Mouse (Mus musculus) lung, postnatal 0 days (tissue): ENCODE data around the gene Tjp3. TPM values are rescaled to one million over a fixed set of nuclear protein-coding genes. Genes with fewer than 3 reads are reported as not detected.

Experiments used
- ATAC-seq: fragments of 200-750 bp; cut with Nextera tagmentation; 2 replicates; pipeline ENCODE4 v1.8.0; 2017; ENCODE audit warnings: moderate library complexity
- DNase-seq: peaks from one replicate; pipeline ENCODE4 v3.0.0-alpha.2; 2016; ENCODE audit warnings: low spot score
- H3K27ac ChIP-seq: fragments of 300-500 bp; sonication (generic); 2 replicates; pipeline ENCODE4 v1.5.1; 2014; ENCODE audit warnings: antibody characterized with exemption, mild to moderate bottlenecking, low read length, mixed read lengths
- H3K27me3 ChIP-seq: fragments of 300-500 bp; sonication (generic); replicated peaks from 2 replicates; pipeline ENCODE4 v1.6.1; 2014; ENCODE audit warnings: low read length, mixed read lengths; ENCODE audit not compliant: insufficient read depth
- H3K36me3 ChIP-seq: fragments of 300-500 bp; sonication (generic); 2 replicates; pipeline ENCODE4 v1.6.1; 2014; ENCODE audit warnings: low read length, mixed read lengths; ENCODE audit not compliant: insufficient read depth
- H3K4me1 ChIP-seq: fragments of 300-500 bp; sonication (generic); 2 replicates; pipeline ENCODE4 v1.6.1; 2014; ENCODE audit warnings: antibody characterized with exemption, low read depth, low read length, mixed read lengths; ENCODE audit not compliant: insufficient read depth
- H3K4me2 ChIP-seq: fragments of 300-500 bp; sonication (generic); replicated peaks from 2 replicates; pipeline ENCODE4 v1.6.1; 2014; ENCODE audit warnings: low read depth, mild to moderate bottlenecking, low read length, moderate library complexity, mixed read lengths
- H3K4me3 ChIP-seq: fragments of 300-500 bp; sonication (generic); 2 replicates; pipeline ENCODE4 v1.5.1; 2014; ENCODE audit warnings: low read depth, low read length
- H3K9ac ChIP-seq: fragments of 300-500 bp; sonication (generic); replicated peaks from 2 replicates; pipeline ENCODE4 v1.6.1; 2014; ENCODE audit warnings: low read depth, mild to moderate bottlenecking
- H3K9me3 ChIP-seq: fragments of 300-500 bp; sonication (generic); 2 replicates; pipeline ENCODE4 v1.6.1; 2016; ENCODE audit warnings: low read length, mixed read lengths
- CTCF ChIP-seq: IDR thresholded peaks from 2 replicates; pipeline ENCODE4 v1.5.1; 2016; ENCODE audit warnings: antibody characterized with exemption, mild to moderate bottlenecking
- EP300 ChIP-seq: IDR thresholded peaks from 2 replicates; pipeline ENCODE4 v1.6.1; 2016; ENCODE audit warnings: antibody characterized with exemption, mild to moderate bottlenecking, control low read depth
- WGBS: fragments of 180-500 bp; shearing (Covaris S2); extraction: QIAGEN DNeasy Blood & Tissue Kit; methylation state at CpG from one replicate; pipeline ENCODE4 v1.1.7; 2014; 5-methylcytosine and 5-hydroxymethylcytosine counted together
- polyA plus RNA-seq: library from polyadenylated mRNA; unstranded; fragments of >200 nt; fragmentation: Nextera tagmentation; extraction: Ambion mirVana; gene quantifications from 2 replicates; pipeline ENCODE4 v1.2.1, GENCODE M21; 2015

Tjp3 gene
- polyA plus RNA-seq, 1 experiment from 2014 or later = 24.1 TPM

DNA sequence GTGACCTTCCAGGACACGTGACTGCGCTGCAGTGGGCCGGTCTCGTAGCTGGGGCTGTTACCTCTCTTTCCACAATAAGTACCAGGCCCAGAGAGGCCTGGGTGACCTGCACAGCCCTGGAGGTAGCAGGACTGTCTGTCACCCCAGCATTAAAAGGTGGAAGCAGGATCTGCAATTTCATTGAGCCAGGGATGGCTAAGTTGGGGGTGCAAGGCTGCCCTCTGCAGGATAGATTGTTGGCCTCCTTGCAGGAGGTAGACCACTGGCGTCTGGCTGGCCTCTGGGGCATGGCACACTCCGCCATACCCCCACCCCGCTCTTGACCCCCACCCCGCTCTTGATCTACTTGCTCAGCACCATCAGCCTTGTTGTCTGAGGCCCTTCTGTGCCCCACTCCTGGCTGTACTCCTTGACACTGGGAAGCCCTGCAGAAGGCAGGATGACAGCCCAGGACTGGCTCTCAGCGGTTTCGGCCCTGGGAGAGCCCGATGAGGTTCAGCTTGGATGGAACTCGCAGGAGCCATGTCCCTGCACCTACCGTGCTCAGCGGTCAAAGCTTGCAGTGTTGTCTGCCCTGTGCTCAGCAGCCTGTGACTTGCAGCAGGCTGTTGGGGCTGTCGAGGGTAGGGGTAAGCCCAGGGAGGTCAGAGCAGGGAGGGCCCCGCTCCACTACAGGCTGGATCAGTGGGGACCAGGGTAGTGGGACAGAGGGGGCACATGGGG is 25.1 kb upstream of the Tjp3 start:
- Histone ChIP-seq H3K36me3 (peaks cover 10% of the 10 kb centered on the region; the same call in 1 of the 2 replicates), H3K4me2 (peak overlapping the region; percentile 61), H3K9ac (no peak overlapping the region; the same call in 1 of the 2 replicates), H3K27me3 (no peaks in the 10 kb centered on the region), H3K27ac (0 out of 2 replicates have a peak overlapping the region, but pooled peaks have one; percentile 20), H3K4me3 (0 out of 2 replicates have a peak overlapping the region, but pooled peaks have one; percentile 17), H3K9me3 (no peaks in the 10 kb centered on the region), H3K4me1 (peaks cover 10% of the 10 kb centered on the region; the same call in 1 of the 2 replicates)
- DNase-seq (peak; percentile 54), ATAC-seq (no peak)
- 49% methylated on average over 15 of the region's 16 CpGs for WGBS
- TF ChIP-seq CTCF = peak; percentile 68
- TF ChIP-seq EP300 = no peak

DNA sequence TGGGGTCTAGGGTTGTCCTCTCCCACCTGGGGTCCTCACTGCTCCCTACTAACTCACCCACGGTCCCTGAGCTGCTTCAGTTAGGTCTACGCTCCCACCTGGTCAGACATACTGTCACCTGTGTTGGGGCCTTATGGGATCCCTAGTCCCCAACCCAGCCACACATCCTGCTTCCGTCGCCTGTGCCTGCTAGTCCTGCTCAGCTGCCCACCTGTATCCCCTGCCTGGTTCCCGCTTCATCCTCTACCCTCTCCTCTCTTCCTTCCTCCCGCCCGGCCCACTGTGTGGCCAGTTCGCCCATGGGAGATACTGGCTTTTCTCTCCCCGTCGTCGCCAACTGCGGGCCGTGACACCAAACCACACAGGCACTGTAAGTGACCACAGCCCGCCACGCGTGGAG is 24.2 kb upstream of the Tjp3 start:
- ATAC-seq (no peak), DNase-seq (no peak)
- TF ChIP-seq EP300 = no peak
- TF ChIP-seq CTCF = no peak
- no peaks in the 10 kb centered on the region for H3K9me3 ChIP-seq
- no peak overlapping the region for H3K4me2 ChIP-seq
- H3K4me3 ChIP-seq = no peak overlapping the region
- H3K27me3 ChIP-seq = no peaks in the 10 kb centered on the region
- WGBS = 89% methylated on average over 16 of the region's 16 CpGs
- H3K27ac ChIP-seq = no peak overlapping the region
- H3K9ac ChIP-seq = no peak overlapping the region
- peaks cover 13% of the 10 kb centered on the region for H3K36me3 ChIP-seq
- peaks cover 10% of the 10 kb centered on the region; the same call in 1 of the 2 replicates for H3K4me1 ChIP-seq

DNA sequence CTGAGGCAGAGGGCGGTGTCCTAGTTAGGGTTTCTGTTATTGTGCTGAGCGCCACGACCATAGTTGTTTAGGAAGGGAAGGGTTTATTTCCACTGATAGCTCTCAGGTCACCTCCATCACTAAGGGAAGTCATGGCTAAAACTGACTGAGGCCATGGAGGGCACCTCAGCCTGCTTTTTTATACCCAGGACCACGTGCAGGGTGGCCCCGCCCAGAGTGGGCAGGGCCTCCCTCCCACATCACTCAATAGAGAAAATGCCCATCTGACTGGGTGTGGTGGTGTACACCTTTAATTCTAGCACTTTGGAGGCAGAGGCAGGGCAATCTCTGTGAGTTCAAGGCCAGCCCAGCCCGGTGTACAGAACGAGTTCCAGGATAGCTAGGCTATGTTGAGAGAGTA is 22.8 kb upstream of the Tjp3 start:
- 79% methylated on average over 7 of the region's 7 CpGs for WGBS

DNA sequence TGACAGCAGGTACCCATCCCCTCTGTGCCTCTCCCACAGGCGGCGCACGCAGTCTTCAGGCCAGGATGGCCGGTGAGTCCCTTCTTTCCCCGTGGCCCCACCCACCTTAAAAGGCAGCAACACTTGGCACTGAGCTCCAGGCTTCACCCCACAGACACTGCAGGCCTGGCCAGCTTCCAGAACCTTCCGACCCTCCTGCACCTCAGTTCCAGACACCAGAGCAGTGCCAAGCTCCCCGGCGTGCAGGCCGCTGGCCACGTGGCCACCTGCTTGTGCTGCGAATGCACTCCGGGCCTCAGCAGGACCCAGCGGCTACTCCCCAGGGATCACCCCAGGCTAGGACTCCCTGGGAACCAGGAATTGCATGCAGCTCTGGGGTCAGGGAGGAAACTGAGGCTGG is 22.2 kb upstream of the Tjp3 start:
- TF ChIP-seq EP300 = no peak
- no peak for TF ChIP-seq CTCF
- Histone ChIP-seq H3K4me2 (no peak overlapping the region), H3K27ac (no peak overlapping the region), H3K36me3 (peaks cover 19% of the 10 kb centered on the region), H3K9me3 (no peaks in the 10 kb centered on the region), H3K27me3 (no peaks in the 10 kb centered on the region), H3K9ac (no peak overlapping the region), H3K4me3 (no peak overlapping the region), H3K4me1 (no peaks in the 10 kb centered on the region)
- DNase-seq = no peak
- ATAC-seq = no peak
- 90% methylated on average over 13 of the region's 13 CpGs for WGBS

More for the DNA sequence above, 22.8 kb upstream of the Tjp3 start:
- Histone ChIP-seq H3K9ac (no peak overlapping the region), H3K27me3 (no peaks in the 10 kb centered on the region), H3K36me3 (peaks cover 14% of the 10 kb centered on the region), H3K4me1 (peaks cover 2% of the 10 kb centered on the region; the same call in 1 of the 2 replicates), H3K4me2 (no peak overlapping the region), H3K9me3 (no peaks in the 10 kb centered on the region), H3K4me3 (no peak overlapping the region), H3K27ac (no peak overlapping the region)
- DNase-seq (no peak), ATAC-seq (no peak)
- no peak for TF ChIP-seq EP300
- TF ChIP-seq CTCF = no peak

DNA sequence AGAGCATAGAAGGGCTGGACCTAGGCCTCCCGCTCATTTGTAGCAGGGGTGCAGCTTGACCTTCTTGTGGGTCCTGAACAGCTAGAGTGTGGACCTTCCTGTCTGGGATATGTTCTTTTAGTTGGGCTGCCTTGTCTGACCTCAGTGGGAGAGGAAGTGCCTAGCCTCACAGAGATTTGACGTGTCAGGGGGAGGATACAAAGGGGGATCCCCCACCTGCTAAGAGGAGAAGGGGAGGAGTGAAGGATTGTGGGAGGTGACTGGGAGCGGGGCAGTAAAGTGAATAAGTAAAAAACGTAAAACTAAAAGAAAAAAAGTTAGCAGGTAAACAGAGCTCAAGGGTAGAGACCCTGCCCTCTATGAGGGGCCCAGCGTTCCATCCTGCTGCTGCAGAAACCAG is 18.2 kb upstream of the Tjp3 start:
- H3K27me3 ChIP-seq = no peaks in the 10 kb centered on the region
- no peak for ATAC-seq
- H3K9ac ChIP-seq = no peak overlapping the region
- no peaks in the 10 kb centered on the region for H3K9me3 ChIP-seq
- no peaks in the 10 kb centered on the region for H3K4me1 ChIP-seq
- no peak for DNase-seq
- no peak overlapping the region for H3K27ac ChIP-seq
- TF ChIP-seq CTCF (no peak), EP300 (no peak)
- H3K4me2 ChIP-seq = no peak overlapping the region
- H3K36me3 ChIP-seq = peaks cover 43% of the 10 kb centered on the region
- WGBS = 73% methylated on average over 5 of the region's 5 CpGs
- no peak overlapping the region for H3K4me3 ChIP-seq

DNA sequence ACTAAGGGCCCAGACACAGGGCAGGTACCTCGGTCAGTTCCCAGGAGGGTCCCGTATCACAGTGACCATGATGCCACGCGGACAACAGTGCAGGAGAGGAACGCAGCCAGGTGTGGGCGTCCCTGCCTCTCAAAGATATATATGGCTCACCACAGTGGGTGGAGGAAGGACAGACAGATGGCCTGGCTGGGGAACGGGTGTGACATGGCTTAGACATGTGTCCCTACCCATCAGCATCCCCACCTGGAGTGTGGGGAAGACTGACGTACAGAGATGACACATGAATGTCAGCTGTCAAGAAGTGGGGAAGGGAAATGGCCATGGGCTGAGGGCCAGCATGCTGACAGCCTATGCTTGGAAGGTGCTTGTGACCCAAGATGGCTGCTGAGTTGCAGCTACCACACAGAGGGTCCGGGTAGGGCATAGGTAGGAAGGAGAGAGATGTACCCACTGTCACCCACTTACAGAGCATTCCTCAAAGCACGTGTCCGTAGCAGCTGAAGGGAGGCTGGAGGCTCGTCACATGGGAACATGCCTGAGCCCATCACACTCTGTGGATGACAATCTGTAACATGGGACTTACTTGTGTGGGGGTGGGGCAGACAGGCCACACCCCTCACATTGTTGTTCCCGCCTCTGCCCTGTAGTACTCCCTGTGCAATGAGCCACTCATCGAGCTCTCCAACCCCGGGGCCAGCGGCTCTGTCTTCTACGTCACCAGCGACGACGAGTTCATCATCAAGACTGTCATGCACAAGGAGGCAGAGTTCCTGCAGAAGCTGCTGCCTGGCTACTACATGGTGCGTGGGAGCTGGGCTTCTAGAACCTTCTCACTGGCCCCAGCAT is 15.7 kb upstream of the Tjp3 start:
- no peak for ATAC-seq
- Histone ChIP-seq H3K27me3 (no peaks in the 10 kb centered on the region), H3K27ac (no peak overlapping the region), H3K36me3 (peaks cover 36% of the 10 kb centered on the region), H3K4me3 (no peak overlapping the region), H3K4me1 (peaks cover 8% of the 10 kb centered on the region), H3K4me2 (no peak overlapping the region), H3K9me3 (no peaks in the 10 kb centered on the region), H3K9ac (no peak overlapping the region)
- no peak for DNase-seq
- TF ChIP-seq CTCF = no peak
- TF ChIP-seq EP300 = no peak
- WGBS = 92% methylated on average over 21 of the region's 21 CpGs
